Mouse (Mus musculus) forebrain, embryonic 11.5 days (tissue): ENCODE measurements around the gene Slc5a10. TPM values are rescaled to one million over a fixed set of nuclear protein-coding genes. Genes with fewer than 3 reads are reported as not detected.

Experiments
- ATAC-seq: fragments of 200-750 bp; cut with Nextera tagmentation; replicated peaks from 2 replicates; pipeline ENCODE4 v1.8.0; 2017; ENCODE audit warnings: moderate TSS enrichment; ENCODE audit not compliant: low FRiP score
- DNase-seq: peaks from one replicate; pipeline ENCODE4 v3.0.0-alpha.2; 2017; ENCODE audit warnings: low spot score
- H3K27ac ChIP-seq: fragments of 300-500 bp; sonication (generic); 2 replicates; pipeline ENCODE4 v1.5.1; 2014; ENCODE audit warnings: low read depth, low read length
- H3K27me3 ChIP-seq: fragments of 300-500 bp; sonication (generic); 2 replicates; pipeline ENCODE4 v1.6.1; 2014; ENCODE audit warnings: mild to moderate bottlenecking, low read length, mixed read lengths; ENCODE audit not compliant: control insufficient read depth, insufficient read depth
- H3K36me3 ChIP-seq: fragments of 300-500 bp; sonication (generic); 2 replicates; pipeline ENCODE4 v1.6.1; 2014; ENCODE audit warnings: mild to moderate bottlenecking, low read length, moderate library complexity, mixed read lengths; ENCODE audit not compliant: control insufficient read depth, insufficient read depth
- H3K4me1 ChIP-seq: fragments of 300-500 bp; sonication (generic); replicated peaks from 2 replicates; pipeline ENCODE4 v1.6.1; 2014; ENCODE audit warnings: low read length, mixed read lengths; ENCODE audit not compliant: control insufficient read depth, insufficient read depth
- H3K4me2 ChIP-seq: fragments of 300-500 bp; sonication (generic); 2 replicates; pipeline ENCODE4 v1.6.1; 2014; ENCODE audit warnings: low read depth, mild to moderate bottlenecking, low read length, moderate library complexity, mixed read lengths; ENCODE audit not compliant: severe bottlenecking
- H3K4me3 ChIP-seq: fragments of 300-500 bp; sonication (generic); 2 replicates; pipeline ENCODE4 v1.5.1; 2014; ENCODE audit warnings: low read depth, low read length
- H3K9ac ChIP-seq: fragments of 300-500 bp; sonication (generic); 2 replicates; pipeline ENCODE4 v1.6.1; 2014; ENCODE audit warnings: low read length
- H3K9me3 ChIP-seq: fragments of 300-500 bp; sonication (generic); 2 replicates; pipeline ENCODE4 v1.6.1; 2016; ENCODE audit warnings: low read length, mixed read lengths; ENCODE audit not compliant: control insufficient read depth
- WGBS: fragments of 180-500 bp; shearing (Covaris S2); extraction: QIAGEN DNeasy Blood & Tissue Kit; methylation state at CpG from one replicate; pipeline ENCODE4 v1.1.7; 2014; 5-methylcytosine and 5-hydroxymethylcytosine counted together
- polyA plus RNA-seq: library from polyadenylated mRNA; unstranded; fragments of >200 nt; fragmentation: Nextera tagmentation; extraction: Ambion mirVana; gene quantifications from 2 replicates; pipeline ENCODE4 v1.2.1, GENCODE M21; 2014

The Slc5a10 gene
- polyA plus RNA-seq, 1 experiment from 2014 or later: not detected

GRCm38 (mm10) chr11:61699933-61700332 is 20.7 kb downstream of the Slc5a10 start:
- ATAC-seq: no peak

GRCm38 (mm10) chr11:61699460-61699859 is 21.2 kb downstream of the Slc5a10 start:
- no peak for DNase-seq

More at GRCm38 (mm10) chr11:61699933-61700332, 20.7 kb downstream of the Slc5a10 start:
- H3K36me3 ChIP-seq: no peaks in the 10 kb centered on the region
- H3K4me3 ChIP-seq: no peak overlapping the region
- DNase-seq: no peak
- peaks cover 5% of the 10 kb centered on the region for H3K4me1 ChIP-seq
- H3K9ac ChIP-seq: no peak overlapping the region
- no peaks in the 10 kb centered on the region for H3K9me3 ChIP-seq
- no peak overlapping the region for H3K27ac ChIP-seq
- 75% methylated on average over 4 of the region's 4 CpGs for WGBS
- no peak overlapping the region for H3K4me2 ChIP-seq
- H3K27me3 ChIP-seq: no peaks in the 10 kb centered on the region

GRCm38 (mm10) chr11:61698852-61699251 is 21.8 kb downstream of the Slc5a10 start:
- Histone ChIP-seq H3K4me3 (no peak overlapping the region), H3K9me3 (no peaks in the 10 kb centered on the region), H3K27me3 (no peaks in the 10 kb centered on the region), H3K27ac (no peak overlapping the region), H3K9ac (no peak overlapping the region), H3K4me1 (peaks cover 5% of the 10 kb centered on the region), H3K4me2 (no peak overlapping the region), H3K36me3 (no peaks in the 10 kb centered on the region)
- ATAC-seq (no peak), DNase-seq (no peak)

More at GRCm38 (mm10) chr11:61699460-61699859, 21.2 kb downstream of the Slc5a10 start:
- Histone ChIP-seq H3K9ac (no peak overlapping the region), H3K36me3 (no peaks in the 10 kb centered on the region), H3K9me3 (no peaks in the 10 kb centered on the region), H3K27me3 (no peaks in the 10 kb centered on the region), H3K4me2 (no peak overlapping the region), H3K4me1 (peaks cover 5% of the 10 kb centered on the region), H3K27ac (no peak overlapping the region), H3K4me3 (no peak overlapping the region)
- no peak for ATAC-seq
- 89% methylated on average over 5 of the region's 5 CpGs for WGBS

GRCm38 (mm10) chr11:61692996-61693395 is 27.6 kb downstream of the Slc5a10 start:
- H3K4me2 ChIP-seq: no peak overlapping the region
- WGBS: 96% methylated on average over 5 of the region's 5 CpGs

GRCm38 (mm10) chr11:61687595-61687994 is 33.0 kb downstream of the Slc5a10 start:
- DNase-seq (no peak), ATAC-seq (no peak)
- Histone ChIP-seq H3K27me3 (peaks cover 24% of the 10 kb centered on the region), H3K36me3 (no peaks in the 10 kb centered on the region), H3K9ac (no peak overlapping the region), H3K9me3 (no peaks in the 10 kb centered on the region), H3K27ac (no peak overlapping the region), H3K4me1 (0 out of 2 replicates have a peak, but pooled peaks cover 5% of the 10 kb centered on the region), H3K4me3 (no peak overlapping the region), H3K4me2 (no peak overlapping the region)
- 65% methylated on average over 2 of the region's 2 CpGs for WGBS

More at GRCm38 (mm10) chr11:61692996-61693395, 27.6 kb downstream of the Slc5a10 start:
- H3K4me1 ChIP-seq: no peaks in the 10 kb centered on the region
- DNase-seq: no peak
- H3K27ac ChIP-seq: no peak overlapping the region
- no peak for ATAC-seq
- no peaks in the 10 kb centered on the region for H3K9me3 ChIP-seq
- H3K4me3 ChIP-seq: no peak overlapping the region
- no peaks in the 10 kb centered on the region for H3K27me3 ChIP-seq
- no peaks in the 10 kb centered on the region for H3K36me3 ChIP-seq
- H3K9ac ChIP-seq: no peak overlapping the region

GRCm38 (mm10) chr11:61686906-61687453 is 33.6 kb downstream of the Slc5a10 start:
- no peak overlapping the region for H3K4me2 ChIP-seq
- ATAC-seq (no peak), DNase-seq (no peak)
- no peak overlapping the region for H3K27ac ChIP-seq
- peaks cover 24% of the 10 kb centered on the region for H3K27me3 ChIP-seq
- no peak overlapping the region for H3K9ac ChIP-seq
- H3K4me3 ChIP-seq: no peak overlapping the region
- no peaks in the 10 kb centered on the region for H3K36me3 ChIP-seq
- 52% methylated on average over 10 of the region's 10 CpGs for WGBS
- H3K4me1 ChIP-seq: 0 out of 2 replicates have a peak, but pooled peaks cover 5% of the 10 kb centered on the region
- H3K9me3 ChIP-seq: no peaks in the 10 kb centered on the region

- WGBS: 76% methylated on average over 2 of the region's 2 CpGs
- Histone ChIP-seq H3K9ac (no peak overlapping the region), H3K27ac (no peak overlapping the region), H3K4me3 (no peak overlapping the region), H3K27me3 (peaks cover 24% of the 10 kb centered on the region), H3K4me2 (no peak overlapping the region), H3K4me1 (0 out of 2 replicates have a peak, but pooled peaks cover 5% of the 10 kb centered on the region), H3K36me3 (no peaks in the 10 kb centered on the region), H3K9me3 (no peaks in the 10 kb centered on the region)
- ATAC-seq (no peak), DNase-seq (no peak)
Measured at GRCm38 (mm10) chr11:61686141-61686540, 34.5 kb downstream of the Slc5a10 start.

GRCm38 (mm10) chr11:61685119-61685725 is 35.4 kb downstream of the Slc5a10 start:
- Histone ChIP-seq H3K4me3 (no peak overlapping the region), H3K4me2 (no peak overlapping the region), H3K36me3 (no peaks in the 10 kb centered on the region), H3K27ac (no peak overlapping the region), H3K9ac (no peak overlapping the region), H3K27me3 (peaks cover 24% of the 10 kb centered on the region), H3K4me1 (0 out of 2 replicates have a peak, but pooled peaks cover 5% of the 10 kb centered on the region), H3K9me3 (no peaks in the 10 kb centered on the region)
- ATAC-seq: no peak
- 83% methylated on average over 8 of the region's 8 CpGs for WGBS
- DNase-seq: no peak
